Mouse (Mus musculus): ENCODE data around the gene Usp7. TPM values are rescaled to one million over a fixed set of nuclear protein-coding genes. Genes with fewer than 3 reads are reported as not detected.
"Not testable (repeated sequence)": the region's sequence is repeated elsewhere in the genome, so short reads cannot be mapped to it uniquely, and the experiment has no call there.

Usp7 gene
- polyA plus RNA-seq, 1 experiment = 61.2 TPM

GRCm38 (mm10) chr16:8790886-8791285 lies 1.2 kb downstream of the Usp7 start:
- H3K4me1 ChIP-seq (ENCODE audit: control insufficient read depth, insufficient read depth, low read length) = no peaks in the 10 kb centered on the region
- H3K27ac ChIP-seq (ENCODE audit: insufficient read depth, low read depth, low read length) = no peak overlapping the region
- TF ChIP-seq CTCF (IDR thresholded peaks at IDR 0.05; ENCODE audit: low read depth, low read length) = no peak
- TF ChIP-seq POLR2A (IDR thresholded peaks at IDR 0.05; ENCODE audit: borderline replicate concordance, low read depth, low read length) = no peak
- no peak overlapping the region for H3K4me3 ChIP-seq (ENCODE audit: insufficient read depth, low read length)

GRCm38 (mm10) chr16:8784753-8785152 lies 7.4 kb downstream of the Usp7 start:
- H3K4me1 ChIP-seq (ENCODE audit: control insufficient read depth, insufficient read depth, low read length) = peaks cover 14% of the 10 kb centered on the region
- H3K27ac ChIP-seq (ENCODE audit: insufficient read depth, low read depth, low read length) = peak overlapping the region; percentile 22
- no peak overlapping the region for H3K4me3 ChIP-seq (ENCODE audit: insufficient read depth, low read length)
- TF ChIP-seq POLR2A (IDR thresholded peaks at IDR 0.05; ENCODE audit: borderline replicate concordance, low read depth, low read length) = no peak

- peaks cover 16% of the 10 kb centered on the region for H3K4me1 ChIP-seq (ENCODE audit: control insufficient read depth, insufficient read depth, low read length)
- no peak overlapping the region for H3K27ac ChIP-seq (ENCODE audit: insufficient read depth, low read depth, low read length)
- TF ChIP-seq POLR2A (IDR thresholded peaks at IDR 0.05; ENCODE audit: borderline replicate concordance, low read depth, low read length) (no peak), CTCF (IDR thresholded peaks at IDR 0.05; ENCODE audit: low read depth, low read length) (no peak)
- H3K4me3 ChIP-seq (ENCODE audit: insufficient read depth, low read length) = no peak overlapping the region
Observed at GRCm38 (mm10) chr16:8783198-8783913, 8.8 kb downstream of the Usp7 start.

GRCm38 (mm10) chr16:8781660-8782059 lies 10.4 kb downstream of the Usp7 start:
- Histone ChIP-seq H3K4me1 (ENCODE audit: control insufficient read depth, insufficient read depth, low read length) (peaks cover 17% of the 10 kb centered on the region), H3K4me3 (ENCODE audit: insufficient read depth, low read length) (no peak overlapping the region), H3K27ac (ENCODE audit: insufficient read depth, low read depth, low read length) (no peak overlapping the region)
- no peak for TF ChIP-seq POLR2A (IDR thresholded peaks at IDR 0.05; ENCODE audit: borderline replicate concordance, low read depth, low read length)
- no peak for TF ChIP-seq CTCF (IDR thresholded peaks at IDR 0.05; ENCODE audit: low read depth, low read length)

- H3K4me1 ChIP-seq (ENCODE audit: control insufficient read depth, insufficient read depth, low read length) = peaks cover 17% of the 10 kb centered on the region
- H3K27ac ChIP-seq (ENCODE audit: insufficient read depth, low read depth, low read length) = no peak overlapping the region
- no peak for TF ChIP-seq POLR2A (IDR thresholded peaks at IDR 0.05; ENCODE audit: borderline replicate concordance, low read depth, low read length)
- no peak for TF ChIP-seq CTCF (IDR thresholded peaks at IDR 0.05; ENCODE audit: low read depth, low read length)
- no peak overlapping the region for H3K4me3 ChIP-seq (ENCODE audit: insufficient read depth, low read length)
Observed at GRCm38 (mm10) chr16:8781191-8781590, 10.9 kb downstream of the Usp7 start.

- no peak overlapping the region for H3K27ac ChIP-seq (ENCODE audit: insufficient read depth, low read depth, low read length)
Observed at GRCm38 (mm10) chr16:8780187-8780586, 11.9 kb downstream of the Usp7 start.

GRCm38 (mm10) chr16:8778697-8779096 lies 13.4 kb downstream of the Usp7 start:
- Histone ChIP-seq H3K4me1 (ENCODE audit: control insufficient read depth, insufficient read depth, low read length) (peaks cover 6% of the 10 kb centered on the region), H3K4me3 (ENCODE audit: insufficient read depth, low read length) (no peak overlapping the region), H3K27ac (ENCODE audit: insufficient read depth, low read depth, low read length) (no peak overlapping the region)
- TF ChIP-seq POLR2A (IDR thresholded peaks at IDR 0.05; ENCODE audit: borderline replicate concordance, low read depth, low read length) (no peak), CTCF (IDR thresholded peaks at IDR 0.05; ENCODE audit: low read depth, low read length) (no peak)

More at GRCm38 (mm10) chr16:8780187-8780586, 11.9 kb downstream of the Usp7 start:
- Histone ChIP-seq H3K4me3 (ENCODE audit: insufficient read depth, low read length) (no peak overlapping the region), H3K4me1 (ENCODE audit: control insufficient read depth, insufficient read depth, low read length) (peaks cover 17% of the 10 kb centered on the region)
- TF ChIP-seq POLR2A (IDR thresholded peaks at IDR 0.05; ENCODE audit: borderline replicate concordance, low read depth, low read length) (no peak), CTCF (IDR thresholded peaks at IDR 0.05; ENCODE audit: low read depth, low read length) (no peak)

- H3K4me3 ChIP-seq (ENCODE audit: insufficient read depth, low read length) = no peak overlapping the region
- H3K27ac ChIP-seq (ENCODE audit: insufficient read depth, low read depth, low read length) = no peak overlapping the region
- peaks cover 4% of the 10 kb centered on the region for H3K4me1 ChIP-seq (ENCODE audit: control insufficient read depth, insufficient read depth, low read length)
- TF ChIP-seq CTCF (IDR thresholded peaks at IDR 0.05; ENCODE audit: low read depth, low read length) (no peak), POLR2A (IDR thresholded peaks at IDR 0.05; ENCODE audit: borderline replicate concordance, low read depth, low read length) (no peak)
Observed at GRCm38 (mm10) chr16:8777202-8777601, 14.9 kb downstream of the Usp7 start.

- Histone ChIP-seq H3K27ac (ENCODE audit: insufficient read depth, low read depth, low read length) (no peak overlapping the region), H3K4me3 (ENCODE audit: insufficient read depth, low read length) (no peak overlapping the region), H3K4me1 (ENCODE audit: control insufficient read depth, insufficient read depth, low read length) (peaks cover 4% of the 10 kb centered on the region)
- TF ChIP-seq POLR2A (IDR thresholded peaks at IDR 0.05; ENCODE audit: borderline replicate concordance, low read depth, low read length) (no peak), CTCF (IDR thresholded peaks at IDR 0.05; ENCODE audit: low read depth, low read length) (no peak)
Observed at GRCm38 (mm10) chr16:8776634-8777033, 15.5 kb downstream of the Usp7 start.

GRCm38 (mm10) chr16:8771086-8771485 lies 21.0 kb downstream of the Usp7 start:
- no peak for TF ChIP-seq CTCF (IDR thresholded peaks at IDR 0.05; ENCODE audit: low read depth, low read length)
- TF ChIP-seq POLR2A (IDR thresholded peaks at IDR 0.05; ENCODE audit: borderline replicate concordance, low read depth, low read length) = no peak
- no peak overlapping the region for H3K27ac ChIP-seq (ENCODE audit: insufficient read depth, low read depth, low read length)
- H3K4me3 ChIP-seq (ENCODE audit: insufficient read depth, low read length) = no peak overlapping the region
- H3K4me1 ChIP-seq (ENCODE audit: control insufficient read depth, insufficient read depth, low read length) = peaks cover 25% of the 10 kb centered on the region

GRCm38 (mm10) chr16:8770342-8770741 lies 21.8 kb downstream of the Usp7 start:
- not testable (repeated sequence) for H3K4me3 ChIP-seq (ENCODE audit: insufficient read depth, low read length); H3K27ac ChIP-seq (ENCODE audit: insufficient read depth, low read depth, low read length)
- peaks cover 31% of the 10 kb centered on the region for H3K4me1 ChIP-seq (ENCODE audit: control insufficient read depth, insufficient read depth, low read length)
